Mouse (Mus musculus): ENCODE data around the gene Gm14851.
A peak's percentile ranks its signal among the peaks of the same experiment; 100 is the strongest.
"Not testable (repeated sequence)": the region's sequence is repeated elsewhere in the genome, so short reads cannot be mapped to it uniquely, and the experiment has no call there.

The Gm14851 gene

DNA sequence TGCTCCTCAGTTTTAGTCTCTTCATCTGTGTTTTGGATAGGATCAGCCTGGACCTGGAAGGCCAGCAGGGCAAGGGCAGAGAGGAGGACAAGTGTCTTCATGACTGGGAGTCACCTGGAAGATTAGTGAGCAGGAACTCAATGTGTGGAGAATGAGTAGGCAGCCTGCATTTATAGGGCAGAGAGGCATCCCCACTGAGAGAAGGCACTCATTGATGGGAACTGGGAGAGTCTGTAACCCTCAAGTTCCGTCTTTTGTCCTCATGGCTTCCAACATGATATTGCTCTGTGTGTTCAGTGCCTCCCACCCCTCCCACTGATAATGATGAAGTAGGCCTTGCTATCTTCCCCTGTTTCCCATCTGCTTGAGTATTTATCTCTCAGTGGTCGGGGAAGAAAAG, at the start of gene Gm14851:
Gene Gm14851, minus strand, starts transcription at position 101 of the 400 bp plus-strand sequence.
- DNase-seq, result not testable (repeated sequence)

DNA sequence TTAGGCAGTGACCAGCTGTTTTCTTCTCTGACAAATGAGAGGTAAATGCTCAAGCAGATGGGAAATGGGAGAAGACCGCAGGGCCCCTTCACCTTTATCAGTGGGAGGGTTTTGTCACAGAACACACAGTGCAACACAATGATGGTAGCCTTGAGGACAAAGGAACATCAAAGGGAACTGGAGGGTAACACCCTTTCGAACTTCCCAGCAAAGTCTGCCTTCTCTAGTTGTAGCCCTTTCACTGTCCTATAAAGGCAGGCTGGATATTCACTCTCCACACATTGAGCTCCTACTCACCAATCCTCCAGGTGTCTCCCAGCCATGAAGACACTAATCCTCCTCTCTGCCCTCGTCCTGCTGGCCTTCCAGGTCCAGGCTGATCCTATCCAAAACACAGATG, 38.5 kb upstream of the Gm14851 start, which contains the start of gene Defa30:
Gene Defa30, plus strand, starts transcription at position 301 of the 400 bp plus-strand sequence.
- not testable (repeated sequence) for DNase-seq

DNA sequence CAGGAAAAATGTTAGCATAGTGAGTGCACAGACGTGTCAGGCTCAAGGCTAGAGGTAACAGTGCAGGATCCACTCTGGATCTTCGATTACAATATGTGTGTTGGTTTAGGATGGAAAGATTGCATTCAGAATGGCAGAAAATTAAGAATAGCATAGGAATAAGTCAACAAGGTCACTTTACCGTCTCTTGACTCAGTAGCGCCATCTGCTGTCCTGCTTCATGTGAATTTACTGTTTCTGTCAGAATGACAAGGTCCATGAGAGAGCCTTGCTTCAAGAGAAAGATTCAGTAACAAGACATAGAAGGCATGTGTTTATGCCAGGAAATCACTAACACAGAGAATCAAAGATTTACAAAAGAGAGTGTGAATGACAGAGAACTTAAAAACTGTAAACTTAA, 2.7 kb downstream of the Gm14851 start:
- DNase-seq, result peak; percentile 5

DNA sequence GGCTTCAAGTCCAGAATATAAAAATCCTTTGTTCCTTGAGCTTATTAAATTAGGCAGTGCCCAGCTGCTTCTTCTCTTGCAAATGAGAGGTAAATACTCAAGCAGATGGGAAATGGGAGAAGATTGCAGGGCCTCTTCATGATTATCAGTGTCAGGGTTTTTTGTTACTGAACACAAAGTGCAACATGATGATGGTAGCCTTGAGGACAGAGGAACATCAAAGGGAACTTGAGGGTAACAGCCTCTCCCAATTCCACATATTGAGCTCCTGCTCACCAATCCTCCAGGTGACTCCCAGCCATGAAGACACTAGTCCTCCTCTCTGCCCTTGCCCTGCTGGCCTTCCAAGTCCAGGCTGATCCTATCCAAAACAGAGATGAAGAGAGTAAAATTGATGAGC, 11.7 kb downstream of the Gm14851 start, which contains the start of gene Defa25:
Gene Defa25, plus strand, starts transcription at position 301 of the 400 bp plus-strand sequence.
- DNase-seq, result not testable (repeated sequence)

DNA sequence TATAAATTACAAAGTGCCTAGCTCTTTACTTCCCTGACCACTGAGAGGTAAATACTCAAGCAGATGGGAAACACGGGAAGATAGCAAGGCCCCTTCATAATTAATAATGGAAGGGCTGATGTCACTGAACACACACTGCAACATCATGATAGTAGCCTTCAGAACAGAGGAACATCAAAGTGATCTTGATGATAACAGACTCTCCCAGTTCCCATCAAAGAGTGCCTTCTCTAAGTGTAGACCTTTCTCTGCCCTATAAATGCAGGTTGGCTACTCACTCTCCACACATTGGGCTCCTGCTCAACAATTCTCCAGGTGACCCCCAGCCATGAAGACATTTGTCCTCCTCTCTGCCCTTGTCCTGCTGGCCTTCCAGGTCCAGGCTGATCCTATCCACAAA, 31.1 kb downstream of the Gm14851 start, which contains the start of gene Defa35:
Gene Defa35, plus strand, starts transcription at position 301 of the 400 bp plus-strand sequence.
- DNase-seq, result not testable (repeated sequence)

DNA sequence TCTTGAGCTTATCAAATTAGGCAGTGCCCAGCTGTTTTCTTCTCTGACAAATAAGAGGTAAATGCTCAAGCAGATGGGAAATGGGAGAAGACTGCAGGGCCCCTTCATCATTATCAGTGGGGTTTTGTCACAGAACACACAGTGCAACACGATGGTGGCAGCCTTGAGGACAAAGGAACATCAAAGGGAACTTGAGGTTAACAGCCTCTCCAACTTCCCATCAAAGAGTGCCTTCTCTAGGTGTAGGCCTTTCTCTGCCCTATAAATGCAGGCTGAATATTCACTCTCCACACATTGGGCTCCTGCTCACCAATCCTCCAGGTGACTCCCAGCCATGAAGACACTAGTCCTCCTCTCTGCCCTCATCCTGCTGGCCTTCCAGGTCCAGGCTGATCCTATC, 41.1 kb downstream of the Gm14851 start, which contains the start of gene Defa23:
Gene Defa23, plus strand, starts transcription at position 301 of the 400 bp plus-strand sequence.
- DNase-seq, result not testable (repeated sequence)

Measured in liver (tissue).